Mouse (Mus musculus) ES-E14 (cell line): ENCODE results near the gene Zfhx3.

Experiments
- ZC3H11A ChIP-seq: IDR thresholded peaks from 2 replicates; pipeline ENCODE4 v1.6.1; 2012; ENCODE audit warnings: low read depth, mild to moderate bottlenecking, inconsistent platforms, low read length, borderline replicate concordance
- ZNF384 ChIP-seq: IDR thresholded peaks from 2 replicates; pipeline ENCODE4 v1.6.1; 2012; ENCODE audit warnings: low read depth, low read length, inconsistent platforms

- TF ChIP-seq ZNF384 (no peak), ZC3H11A (no peak)
Observed at GRCm38 (mm10) chr8:108722671-108723513, 780.4 kb downstream of the Zfhx3 start.
